Mouse (Mus musculus) C2C12 (cell line): Measurements from ENCODE around the gene Skap1.

Experiments used
- CEBPB ChIP-seq: IDR thresholded peaks from one replicate; pipeline ENCODE4 v1.6.1; 2011; ENCODE audit warnings: low read depth, mild to moderate bottlenecking, control low read depth, moderate library complexity
- CTCF ChIP-seq: IDR thresholded peaks from one replicate; pipeline ENCODE4 v1.5.1; 2011; ENCODE audit not compliant: control insufficient read depth, insufficient read depth, insufficient read length
- FOSL1 ChIP-seq: IDR thresholded peaks from one replicate; pipeline ENCODE4 v1.8.0; 2011; ENCODE audit warnings: mild to moderate bottlenecking, low read length; ENCODE audit not compliant: poor library complexity, insufficient read depth, severe bottlenecking
- MAX ChIP-seq: IDR thresholded peaks from one replicate; pipeline ENCODE4 v1.6.1; 2011; ENCODE audit warnings: mild to moderate bottlenecking, control low read depth
- MYOD1 ChIP-seq: IDR thresholded peaks from one replicate; pipeline ENCODE4 v1.6.1; 2011; ENCODE audit warnings: low read depth; ENCODE audit not compliant: control insufficient read depth, insufficient read length
- MYOG ChIP-seq: IDR thresholded peaks from one replicate; pipeline ENCODE4 v1.6.1; 2011; ENCODE audit not compliant: control insufficient read depth, insufficient read length; ENCODE audit errors: extremely low read depth
- USF1 ChIP-seq: IDR thresholded peaks from one replicate; pipeline ENCODE4 v1.6.1; 2011; ENCODE audit warnings: low read depth, mild to moderate bottlenecking, control low read depth, moderate library complexity

DNA sequence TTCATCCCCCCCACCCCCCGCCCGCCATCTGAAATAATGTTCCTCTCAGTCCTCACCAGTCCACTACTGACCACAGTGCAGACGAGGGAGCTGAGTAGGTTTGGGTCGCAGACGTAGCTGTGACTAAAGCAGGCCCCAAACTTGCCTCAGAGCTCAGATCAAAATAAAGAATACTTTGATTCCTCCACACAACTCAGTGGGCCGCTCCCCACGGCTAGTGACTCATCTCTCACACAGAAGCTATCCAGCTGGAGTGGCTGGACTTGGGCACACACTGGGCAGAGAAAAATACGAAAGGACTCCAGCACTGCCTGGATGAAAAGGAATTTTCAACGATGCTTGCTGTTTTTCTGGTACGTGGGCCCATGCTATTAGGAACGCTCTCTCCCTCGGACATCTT is 302.2 kb downstream of the Skap1 start:
- TF ChIP-seq CTCF (no peak), MAX (no peak), USF1 (no peak), CEBPB (no peak), MYOG (no peak), FOSL1 (no peak), MYOD1 (no peak)
